Mouse (Mus musculus) E14TG2a.4 (cell line): ENCODE data around the gene Lman2l.

Experiments used
- CTCF ChIP-seq: conservative IDR thresholded peaks from 2 replicates; pipeline ENCODE4 v1.5.1; 2014; ENCODE audit warnings: low read length
- NANOG ChIP-seq: IDR thresholded peaks from 2 replicates; pipeline ENCODE4 v1.6.1; 2014; ENCODE audit warnings: borderline replicate concordance, low read length, mixed read lengths
- POU5F1 ChIP-seq: IDR thresholded peaks from 2 replicates; pipeline ENCODE4 v1.6.1; 2014; ENCODE audit warnings: low read length, borderline replicate concordance

DNA sequence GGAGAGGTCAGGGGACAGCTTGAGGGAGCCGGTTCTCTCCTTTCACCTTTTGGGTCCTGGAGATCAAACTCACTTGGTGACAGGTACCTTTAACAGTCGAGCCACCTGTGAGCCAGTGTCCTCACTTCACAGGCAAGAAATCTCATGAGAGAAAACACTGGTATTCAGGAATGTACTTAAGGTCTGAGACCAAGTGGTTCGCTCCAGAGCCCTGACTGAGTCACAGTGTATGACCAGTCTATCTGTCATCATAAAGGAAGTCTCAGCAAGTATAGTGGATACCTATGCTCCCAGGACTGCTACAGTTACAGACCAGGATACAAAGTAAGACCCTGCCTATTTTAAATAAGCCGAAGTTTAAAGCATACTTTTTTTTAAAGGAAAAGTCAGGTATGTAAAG lies 12.1 kb downstream of the Lman2l start:
- TF ChIP-seq CTCF (no peak), POU5F1 (no peak), NANOG (no peak)
